Mouse (Mus musculus): Measurements from ENCODE around the gene Gm29133. TPM values are rescaled to one million over a fixed set of nuclear protein-coding genes. Genes with fewer than 3 reads are reported as not detected.

The Gm29133 gene
- not detected for total RNA-seq (2021)

DNA sequence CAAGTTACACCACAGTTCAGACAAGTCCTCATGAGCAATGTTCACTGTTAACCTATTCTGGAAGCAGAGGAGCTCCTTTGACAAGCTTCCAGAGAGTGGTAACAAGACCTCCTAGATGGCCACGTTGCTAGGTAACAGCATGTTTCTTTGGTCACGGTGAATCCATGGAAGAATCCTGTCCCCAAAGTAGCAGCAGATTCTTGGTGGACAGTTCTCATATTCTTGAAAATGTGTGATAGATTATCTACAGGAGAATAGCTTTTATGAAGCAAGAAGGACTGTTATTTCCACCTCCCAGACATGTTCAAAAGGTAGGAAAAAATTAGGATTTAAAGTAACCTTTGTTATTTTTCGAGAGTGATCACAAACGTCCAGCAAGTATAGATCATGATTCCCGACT is at the start of gene Gm29133:
Gene Gm29133, plus strand, starts transcription at position 301 of the 400 bp plus-strand sequence.
- no peak for DNase-seq (ENCODE audit: low spot score)
- intact Hi-C loops (cut with DNase I) = no loop called here

DNA sequence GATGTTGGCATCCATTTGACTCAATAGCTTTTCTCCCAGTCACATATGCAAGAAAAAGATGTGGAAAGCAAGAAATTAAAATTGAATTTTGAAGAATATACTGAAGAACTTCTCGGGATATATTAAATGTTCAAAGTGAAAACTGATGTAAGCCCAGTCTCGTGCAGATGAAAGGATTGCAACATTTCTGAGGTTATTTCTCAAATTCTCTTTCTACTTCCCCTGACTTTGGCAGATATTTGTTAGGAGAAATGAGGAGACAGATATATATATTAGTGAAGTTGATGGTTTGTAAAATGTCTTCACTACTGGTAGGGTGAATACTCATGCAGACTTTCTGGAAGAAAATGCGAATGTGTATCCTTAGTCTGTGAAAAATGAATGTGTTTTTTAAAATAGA is 48.9 kb upstream of the Gm29133 start:
- intact Hi-C loops (cut with DNase I) = no loop called here

DNA sequence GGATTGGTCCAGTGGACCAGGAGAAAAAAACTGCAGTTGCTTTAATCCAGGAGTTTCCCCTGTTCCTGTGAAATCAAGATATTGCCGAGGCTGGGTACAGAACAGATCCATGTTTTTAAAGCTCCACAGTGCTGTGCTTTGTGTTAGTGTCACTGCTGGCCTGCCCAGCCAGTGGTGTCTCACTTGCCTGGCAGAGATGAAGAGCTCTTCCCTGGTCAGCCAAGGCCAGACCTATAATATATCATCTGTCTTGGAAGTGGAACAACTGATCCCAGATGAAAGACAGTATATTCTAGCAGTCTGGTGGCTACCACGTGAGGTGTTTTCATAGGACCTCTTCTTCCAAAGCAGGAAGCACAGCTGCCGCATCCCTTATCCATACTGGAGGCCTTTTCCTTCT is 46.7 kb upstream of the Gm29133 start:
- intact Hi-C loops (cut with DNase I) = no loop called here
- no peak for DNase-seq (ENCODE audit: low spot score)

More for the DNA sequence above, 48.9 kb upstream of the Gm29133 start:
- no peak for DNase-seq (ENCODE audit: low spot score)

DNA sequence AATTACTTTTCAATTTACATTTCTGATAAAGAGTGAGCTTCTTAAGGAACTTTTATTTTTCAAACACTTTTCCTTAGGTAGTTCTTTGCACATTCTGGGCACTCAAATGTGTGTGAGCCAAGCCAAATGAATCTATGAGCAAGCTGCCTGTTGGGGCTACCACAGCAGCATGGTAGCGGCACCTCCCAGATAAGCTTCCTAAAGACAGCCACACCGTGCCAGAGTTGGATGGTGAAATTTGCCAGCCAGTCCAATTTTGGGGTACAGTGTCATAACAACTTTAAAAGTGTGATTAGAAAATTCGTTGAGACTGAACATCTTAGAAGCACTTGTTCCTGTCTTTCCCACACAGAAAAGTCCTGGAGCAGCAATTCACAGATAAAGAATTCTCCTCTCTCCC is 41.5 kb upstream of the Gm29133 start:
- intact Hi-C loops (cut with DNase I) = no loop called here
- DNase-seq (ENCODE audit: low spot score) = no peak

DNA sequence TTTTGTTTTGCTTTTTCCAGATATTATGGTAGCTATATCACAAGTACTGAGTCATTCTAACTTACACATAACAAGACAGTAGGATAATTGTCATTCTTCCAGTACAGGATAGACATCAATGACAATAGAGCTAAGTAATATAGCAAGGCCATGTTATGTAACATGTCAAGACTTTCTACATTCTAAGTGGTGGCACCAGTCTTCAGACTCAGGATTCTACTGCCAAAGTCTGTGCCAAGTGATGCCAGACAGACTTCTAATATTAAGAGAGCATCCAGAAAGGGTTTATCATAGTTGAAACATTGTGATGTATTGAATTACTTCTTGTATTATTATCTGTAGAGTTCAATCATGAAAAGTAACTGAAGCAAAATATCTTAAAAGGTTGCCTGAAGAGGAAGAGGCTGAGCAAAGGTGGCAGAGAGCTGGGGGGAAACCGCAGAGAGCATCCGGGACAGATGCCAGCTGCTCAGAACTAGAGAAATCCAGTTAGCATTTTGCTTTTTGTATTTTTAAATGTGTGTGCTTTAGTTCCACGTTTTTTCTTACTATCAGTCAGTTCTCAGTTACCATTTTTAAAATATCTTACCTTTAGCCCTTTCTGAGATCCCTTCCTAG is 34.2 kb upstream of the Gm29133 start:
- intact Hi-C loops (cut with DNase I) = no loop called here
- no peak for DNase-seq (ENCODE audit: low spot score)

DNA sequence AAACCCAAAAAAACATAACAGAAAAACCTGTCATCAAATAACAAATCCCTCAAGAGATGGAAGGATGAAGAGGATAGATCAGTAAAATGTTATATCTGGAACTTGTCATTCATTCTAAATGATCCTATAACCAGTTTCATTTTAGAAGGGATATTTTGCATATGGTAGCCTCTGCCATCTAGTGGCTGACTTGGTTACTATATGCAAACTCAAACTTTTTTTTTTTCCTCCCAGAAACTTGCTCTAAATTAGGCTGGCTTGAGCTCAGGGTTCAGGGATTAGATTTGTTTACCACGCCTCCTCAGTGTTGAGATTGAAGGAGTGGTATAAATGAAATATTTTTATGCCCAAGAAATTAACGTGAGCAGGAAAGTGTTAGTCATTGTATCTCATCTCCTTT is 27.3 kb upstream of the Gm29133 start:
- DNase-seq (ENCODE audit: low spot score) = no peak
- intact Hi-C loops (cut with DNase I) = loop anchor here (1.0 to 5.0 kb wide), 2 partner anchors 203 to 501 kb away; no protein-coding TSS in a partner anchor

DNA sequence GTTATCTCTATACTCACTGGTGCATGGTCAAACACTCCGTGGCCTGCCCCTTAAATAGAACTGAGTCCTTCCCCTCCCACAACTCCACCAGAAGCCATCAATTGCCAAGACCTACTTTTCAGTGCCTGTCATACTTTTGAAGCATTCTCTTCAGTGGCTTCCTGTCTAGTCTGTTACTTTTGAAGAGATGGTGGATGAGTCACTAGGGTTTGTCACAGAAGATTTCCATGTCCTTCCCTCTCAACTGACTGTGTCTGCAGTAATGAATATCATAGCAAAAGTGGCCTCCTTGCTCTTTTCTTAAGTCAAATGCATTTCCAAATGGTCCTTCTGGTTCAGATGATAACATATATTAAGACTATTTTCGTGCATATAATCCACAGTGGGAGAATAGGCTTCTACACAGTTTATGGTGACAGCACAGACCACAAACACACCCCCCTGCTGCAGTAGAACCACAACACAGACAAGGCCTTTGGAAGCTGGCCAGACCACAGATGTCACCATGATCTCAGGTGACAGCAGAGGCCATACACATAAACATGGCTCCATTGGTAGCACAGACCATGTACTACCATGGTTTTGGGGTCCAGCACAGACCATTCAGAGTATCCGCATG is 16.9 kb upstream of the Gm29133 start:
- intact Hi-C loops (cut with DNase I) = no loop called here
- DNase-seq (ENCODE audit: low spot score) = no peak

DNA sequence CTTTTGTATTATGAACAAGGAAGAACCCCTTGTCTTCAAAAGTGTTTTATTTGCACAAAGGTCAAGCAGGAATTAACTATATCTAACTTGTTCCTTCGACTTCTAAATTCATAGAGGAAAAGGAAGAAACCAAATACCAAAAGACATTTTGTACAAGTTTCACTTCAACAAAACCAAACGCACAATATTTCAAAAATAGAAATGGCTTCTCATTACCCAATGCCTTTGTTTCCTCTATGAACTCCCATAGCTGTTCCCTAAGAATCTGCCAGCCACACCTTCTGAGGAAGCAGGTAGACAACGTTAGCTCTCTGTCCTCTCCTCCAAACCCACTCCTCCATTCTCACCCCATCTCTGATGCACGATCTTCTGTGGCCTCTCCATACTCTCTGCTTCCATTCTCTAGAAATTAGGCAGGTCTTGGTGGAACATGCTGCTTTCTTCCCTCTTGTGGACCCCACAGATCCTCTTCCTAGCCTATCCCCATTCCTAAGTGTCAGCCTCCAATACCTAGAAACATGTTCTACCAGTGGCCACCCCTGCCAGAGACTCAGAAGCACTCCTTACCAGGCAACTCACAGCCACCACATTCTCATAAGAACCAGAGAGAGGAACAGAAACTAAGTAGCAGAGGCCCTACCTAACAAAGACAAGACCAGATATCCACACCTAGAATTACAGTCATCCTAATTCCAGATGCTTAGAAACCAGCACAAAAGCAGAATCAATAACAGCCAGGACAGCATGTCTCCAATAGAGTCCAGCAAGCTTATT is 4.1 kb upstream of the Gm29133 start:
- DNase-seq (ENCODE audit: low spot score) = no peak
- intact Hi-C loops (cut with DNase I) = no loop called here

DNA sequence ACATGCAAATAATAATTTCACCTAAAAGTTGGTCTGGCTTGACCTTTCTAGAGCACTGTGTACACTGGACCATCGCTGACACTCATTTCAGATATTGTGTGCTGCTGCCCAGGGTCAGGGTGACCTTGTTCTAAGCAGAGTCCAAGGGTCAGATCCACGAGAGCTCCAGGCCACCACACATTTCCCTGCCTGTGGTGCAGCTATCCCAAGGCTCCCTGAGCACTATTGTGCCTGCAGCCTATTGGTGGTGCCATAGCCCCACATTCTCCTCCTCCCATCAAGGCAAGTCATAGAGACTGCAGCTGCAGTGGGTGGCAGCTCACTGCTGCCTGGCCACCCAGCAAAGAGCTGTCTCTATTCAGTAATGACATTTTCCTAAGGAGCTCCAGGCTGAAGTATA is 2.7 kb upstream of the Gm29133 start:
- intact Hi-C loops (cut with DNase I) = no loop called here
- DNase-seq (ENCODE audit: low spot score) = no peak

DNA sequence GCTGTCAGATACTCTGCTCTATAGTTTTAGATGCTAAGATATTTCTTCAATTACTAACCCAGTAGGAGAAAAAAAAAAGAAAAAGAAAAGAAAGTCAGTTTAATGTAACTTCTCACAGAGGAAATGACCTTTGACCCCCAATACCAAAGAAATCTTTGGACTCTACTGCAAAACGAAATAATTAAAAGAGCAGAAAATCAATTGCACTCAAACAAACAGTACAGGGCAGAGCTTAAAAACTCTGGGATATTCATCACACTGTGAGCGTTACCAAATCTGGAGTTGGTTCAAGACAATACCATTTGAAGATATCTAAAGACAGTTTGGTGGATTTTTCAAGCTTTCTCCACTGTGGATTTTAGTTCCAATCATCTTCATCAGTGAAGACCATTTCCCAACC is 15.4 kb downstream of the Gm29133 start:
- DNase-seq (ENCODE audit: low spot score) = no peak
- intact Hi-C loops (cut with DNase I) = no loop called here

DNA sequence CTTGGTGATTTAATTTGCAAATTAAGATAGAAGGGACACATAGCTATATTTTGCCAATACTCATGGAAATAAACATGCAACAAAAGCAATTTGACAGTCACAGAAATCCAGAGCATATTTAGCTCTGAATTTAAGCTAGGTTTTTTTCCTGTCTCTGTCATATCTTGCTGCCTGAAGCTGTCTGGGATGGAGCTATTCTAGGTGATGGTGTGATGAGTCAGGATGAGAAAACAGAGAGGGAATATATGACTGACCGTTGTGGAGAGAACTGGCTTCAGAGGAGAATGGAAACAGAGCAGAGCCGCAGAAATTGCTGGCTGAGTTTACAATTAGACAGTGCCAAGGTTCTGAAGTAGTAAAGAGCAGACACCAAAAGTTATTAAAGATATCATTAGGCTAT is 26.3 kb downstream of the Gm29133 start:
- intact Hi-C loops (cut with DNase I) = no loop called here
- no peak for DNase-seq (ENCODE audit: low spot score)

DNA sequence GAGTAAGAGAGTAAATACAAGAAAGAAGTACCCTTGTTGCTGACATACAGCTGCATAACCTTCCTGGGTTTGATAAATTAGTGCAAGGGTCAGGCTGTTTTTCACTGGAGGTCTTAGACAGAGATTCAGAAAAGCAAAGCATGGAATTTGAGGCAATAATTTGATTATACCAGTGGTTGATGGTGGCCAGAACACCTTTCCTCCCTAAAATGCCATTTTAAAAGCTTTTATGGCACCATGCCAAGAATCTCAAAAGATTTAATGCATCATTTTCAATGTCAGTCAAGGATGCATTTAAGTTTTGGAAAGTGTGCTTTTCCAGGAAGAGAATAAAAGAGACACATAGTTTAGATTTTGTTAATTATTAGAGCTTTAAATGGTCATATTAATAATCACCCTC is 60.0 kb downstream of the Gm29133 start:
- no peak for DNase-seq (ENCODE audit: low spot score)
- intact Hi-C loops (cut with DNase I) = no loop called here

DNA sequence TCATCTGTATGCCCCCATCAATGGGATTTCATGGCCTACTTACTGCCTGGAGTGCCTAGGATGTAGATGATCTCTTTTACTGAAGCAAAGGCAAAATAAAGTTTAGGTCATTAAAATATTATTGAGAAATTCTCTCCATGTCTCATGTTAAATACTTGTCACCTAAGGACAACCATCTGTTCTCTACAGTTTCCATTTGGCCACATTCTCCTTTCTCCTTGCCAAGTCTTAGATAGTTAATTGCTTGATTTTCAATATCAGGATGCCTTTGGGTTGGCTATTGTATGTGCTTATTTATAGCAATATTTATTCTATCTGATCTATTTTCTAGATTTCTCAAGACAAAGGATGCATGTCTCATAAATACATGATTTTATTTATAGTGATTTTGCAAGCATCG is 75.9 kb downstream of the Gm29133 start:
- intact Hi-C loops (cut with DNase I) = no loop called here
- DNase-seq (ENCODE audit: low spot score) = no peak

DNA sequence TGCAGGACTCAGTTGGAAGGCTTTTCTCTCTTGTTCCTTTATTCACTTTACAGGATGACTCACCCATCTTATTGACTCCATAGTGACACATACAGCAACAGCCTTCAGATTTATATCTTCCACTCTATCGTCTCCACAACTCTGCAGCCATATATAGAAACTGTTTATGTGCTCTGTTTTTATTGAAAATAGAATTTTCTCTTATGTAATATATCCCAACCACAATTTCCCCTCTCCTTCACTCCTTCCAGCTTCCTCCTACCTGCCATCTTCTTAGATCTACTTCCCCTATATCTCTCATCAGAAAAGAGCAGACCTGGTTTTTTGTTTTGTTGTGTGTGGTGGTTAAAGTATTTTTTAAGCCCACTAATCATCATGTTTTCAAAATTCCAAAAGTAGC is 76.5 kb downstream of the Gm29133 start:
- intact Hi-C loops (cut with DNase I) = no loop called here
- no peak for DNase-seq (ENCODE audit: low spot score)

DNA sequence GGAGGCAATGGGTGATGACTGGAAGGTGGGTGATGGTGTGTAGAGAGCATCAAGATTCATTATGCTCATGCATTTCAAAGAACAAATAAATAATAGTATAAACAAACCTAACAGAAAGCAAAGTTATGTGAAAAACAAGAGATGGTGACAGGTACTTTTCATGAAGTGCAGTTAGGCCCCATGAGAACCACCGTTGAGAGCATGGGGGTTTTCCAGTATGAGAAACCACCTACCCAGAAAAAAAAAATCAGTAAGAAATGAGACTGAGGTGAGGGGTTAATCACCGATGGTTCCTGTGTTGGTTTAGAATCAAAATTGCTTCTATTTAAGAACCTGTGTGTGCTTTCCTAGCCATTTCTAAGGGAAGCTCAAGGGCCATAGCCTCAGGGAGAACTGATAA is 86.8 kb downstream of the Gm29133 start:
- intact Hi-C loops (cut with DNase I) = no loop called here

DNA sequence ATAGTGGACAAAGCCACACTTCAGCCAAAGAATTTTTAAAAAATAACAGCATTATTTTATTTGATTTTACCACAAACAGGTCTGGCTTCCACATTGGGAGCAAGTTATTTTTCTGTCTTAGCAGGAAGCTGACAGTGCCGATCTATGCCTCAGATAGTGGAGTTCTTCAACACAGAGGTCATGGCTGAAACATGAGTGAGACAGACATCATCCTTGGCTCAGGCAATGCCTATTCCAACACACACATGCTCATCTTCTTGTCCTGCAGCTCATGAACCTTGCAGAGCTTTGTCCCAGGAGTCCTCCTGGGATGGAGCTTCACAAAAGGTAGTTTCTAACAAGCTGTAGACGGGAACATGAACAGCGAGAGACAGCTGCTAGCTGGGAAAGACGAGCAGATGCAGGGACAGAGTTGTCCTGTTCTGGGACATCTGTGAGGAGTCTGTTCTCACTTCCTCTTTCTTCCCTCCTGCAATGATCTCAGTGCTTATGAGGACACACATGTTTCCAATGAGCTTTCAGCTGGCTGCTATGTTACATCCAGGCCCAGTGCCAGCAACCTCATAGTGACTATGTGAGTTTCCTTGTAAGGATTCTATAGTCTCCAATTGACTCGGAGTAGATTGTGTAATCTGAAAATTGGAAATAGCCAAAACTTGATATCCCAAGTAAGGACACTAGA is 87.4 kb downstream of the Gm29133 start:
- peak; percentile 5 for DNase-seq (ENCODE audit: low spot score)
- intact Hi-C loops (cut with DNase I) = no loop called here

More for the DNA sequence above, 86.8 kb downstream of the Gm29133 start:
- DNase-seq (ENCODE audit: low spot score) = no peak

Other genes with a start within 250 kb of the Gm29133 start
- gene Pdcd10, start 191.3 kb upstream of the Gm29133 start, total RNA-seq (2021) = 10 to 100 TPM; 23.5 to 24.8 TPM
- 1 to 10 TPM; 3.2 to 4.7 TPM for gene Serpini1, start 190.7 kb upstream of the Gm29133 start, total RNA-seq (2021)
- gene Golim4, start 208.8 kb downstream of the Gm29133 start, total RNA-seq (2021) = 10 to 100 TPM; 15.3 to 22.8 TPM